Mouse (Mus musculus) lung, postnatal 0 days (tissue): ENCODE results near the gene Cela1.

ENCODE experiments used
- CTCF ChIP-seq: IDR thresholded peaks from 2 replicates; pipeline ENCODE4 v1.5.1; 2016; ENCODE audit warnings: antibody characterized with exemption, mild to moderate bottlenecking
- EP300 ChIP-seq: IDR thresholded peaks from 2 replicates; pipeline ENCODE4 v1.6.1; 2016; ENCODE audit warnings: antibody characterized with exemption, mild to moderate bottlenecking, control low read depth

DNA sequence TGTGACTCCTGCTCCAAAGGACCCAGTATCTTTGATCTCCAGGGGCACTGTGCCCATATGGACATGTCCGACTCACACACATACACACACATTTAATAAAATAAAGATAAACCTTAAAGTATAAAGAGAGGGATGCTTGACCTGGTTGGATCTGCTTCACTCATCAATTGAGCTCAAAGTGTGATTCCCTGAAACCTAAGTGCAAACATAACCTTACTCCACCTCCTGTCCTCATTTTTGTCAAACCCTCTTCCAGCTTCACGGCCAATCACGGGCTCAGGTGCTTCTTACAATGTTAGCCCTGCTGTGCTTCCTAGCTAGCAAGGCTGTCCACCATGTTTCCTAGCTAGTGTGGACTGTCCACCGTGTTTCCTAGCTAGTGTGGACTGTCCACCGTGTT is 32.5 kb downstream of the Cela1 start:
- no peak for TF ChIP-seq CTCF
- no peak for TF ChIP-seq EP300
